Mouse (Mus musculus) hindbrain, postnatal 0 days (tissue): ENCODE measurements around the gene Ncan. TPM values are rescaled to one million over a fixed set of nuclear protein-coding genes. Genes with fewer than 3 reads are reported as not detected.

Experiments used
- ATAC-seq: fragments of 200-750 bp; cut with Nextera tagmentation; 2 replicates; pipeline ENCODE4 v1.8.0; 2017; ENCODE audit warnings: mild to moderate bottlenecking, moderate TSS enrichment, moderate library complexity
- DNase-seq: peaks from one replicate; pipeline ENCODE4 v3.0.0-alpha.2; 2015; ENCODE audit warnings: low spot score
- H3K27ac ChIP-seq: fragments of 300-500 bp; sonication (generic); 2 replicates; pipeline ENCODE4 v1.5.1; 2014; ENCODE audit warnings: mild to moderate bottlenecking
- H3K27me3 ChIP-seq: fragments of 300-500 bp; sonication (generic); 2 replicates; pipeline ENCODE4 v1.6.1; 2014; ENCODE audit warnings: low read length, mixed read lengths; ENCODE audit not compliant: insufficient read depth
- H3K36me3 ChIP-seq: fragments of 300-500 bp; sonication (generic); 2 replicates; pipeline ENCODE4 v1.6.1; 2014; ENCODE audit warnings: low read length, mixed read lengths; ENCODE audit not compliant: insufficient read depth
- H3K4me1 ChIP-seq: fragments of 300-500 bp; sonication (generic); 2 replicates; pipeline ENCODE4 v1.6.1; 2014; ENCODE audit warnings: antibody characterized with exemption, low read length, mixed read lengths; ENCODE audit not compliant: insufficient read depth
- H3K4me2 ChIP-seq: fragments of 300-500 bp; sonication (generic); 2 replicates; pipeline ENCODE4 v1.6.1; 2014; ENCODE audit warnings: low read depth, mild to moderate bottlenecking, low read length, moderate library complexity, mixed read lengths
- H3K4me3 ChIP-seq: fragments of 300-500 bp; sonication (generic); 2 replicates; pipeline ENCODE4 v1.5.1; 2014; ENCODE audit warnings: low read length
- H3K9ac ChIP-seq: fragments of 300-500 bp; sonication (generic); replicated peaks from 2 replicates; pipeline ENCODE4 v1.6.1; 2014; ENCODE audit warnings: mild to moderate bottlenecking, low read length, moderate library complexity, mixed read lengths
- H3K9me3 ChIP-seq: fragments of 300-500 bp; sonication (generic); 2 replicates; pipeline ENCODE4 v1.6.1; 2016; ENCODE audit warnings: low read length, mixed read lengths
- CTCF ChIP-seq: IDR thresholded peaks from 2 replicates; pipeline ENCODE4 v1.5.1; 2016; ENCODE audit warnings: antibody characterized with exemption, control low read depth, low read depth
- WGBS: fragments of 180-500 bp; shearing (Covaris S2); extraction: QIAGEN DNeasy Blood & Tissue Kit; methylation state at CpG from one replicate; pipeline ENCODE4 v1.1.7; 2014; 5-methylcytosine and 5-hydroxymethylcytosine counted together
- polyA plus RNA-seq: library from polyadenylated mRNA; unstranded; fragments of >200 nt; fragmentation: Nextera tagmentation; extraction: Ambion mirVana; gene quantifications from 2 replicates; pipeline ENCODE4 v1.2.1, GENCODE M21; 2015
- total RNA-seq: library from RNA; depleted of rRNA; stranded (reverse); fragments of >200 nt; gene quantifications from 2 replicates; pipeline ENCODE4 v1.2.3, GENCODE M21; 2014

Gene Ncan
- total and polyA plus RNA-seq, 2 experiments from 2014 or later = 183 to 429 TPM

DNA sequence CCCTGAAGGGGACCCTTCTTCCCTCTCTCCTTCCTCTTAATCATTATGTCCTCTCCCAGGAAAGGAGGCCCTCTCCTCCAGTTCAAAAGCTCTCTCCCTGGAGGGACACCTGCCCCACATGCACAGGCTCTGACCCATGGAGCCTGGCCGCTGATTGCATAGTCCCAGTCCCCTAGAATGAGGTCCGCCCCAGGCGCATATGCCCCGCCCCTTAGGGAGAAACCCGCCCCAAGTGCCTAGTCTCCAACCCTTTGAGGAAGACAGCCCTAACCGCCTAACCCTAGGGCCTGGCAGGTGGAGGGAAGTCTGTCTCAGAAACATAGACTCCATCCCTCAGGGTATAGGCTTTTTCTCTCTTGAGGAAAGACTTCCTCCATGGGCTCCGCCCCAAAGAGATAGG, 33.4 kb downstream of the Ncan start:
- peaks cover 29% of the 10 kb centered on the region for H3K27me3 ChIP-seq
- DNase-seq = no peak
- TF ChIP-seq CTCF = no peak
- no peaks in the 10 kb centered on the region for H3K9me3 ChIP-seq
- no peaks in the 10 kb centered on the region for H3K36me3 ChIP-seq
- H3K4me3 ChIP-seq = no peak overlapping the region
- H3K4me1 ChIP-seq = peaks cover 22% of the 10 kb centered on the region
- no peak overlapping the region for H3K4me2 ChIP-seq
- 15% methylated on average over 7 of the region's 7 CpGs for WGBS
- H3K9ac ChIP-seq = no peak overlapping the region
- H3K27ac ChIP-seq = no peak overlapping the region
- no peak for ATAC-seq

DNA sequence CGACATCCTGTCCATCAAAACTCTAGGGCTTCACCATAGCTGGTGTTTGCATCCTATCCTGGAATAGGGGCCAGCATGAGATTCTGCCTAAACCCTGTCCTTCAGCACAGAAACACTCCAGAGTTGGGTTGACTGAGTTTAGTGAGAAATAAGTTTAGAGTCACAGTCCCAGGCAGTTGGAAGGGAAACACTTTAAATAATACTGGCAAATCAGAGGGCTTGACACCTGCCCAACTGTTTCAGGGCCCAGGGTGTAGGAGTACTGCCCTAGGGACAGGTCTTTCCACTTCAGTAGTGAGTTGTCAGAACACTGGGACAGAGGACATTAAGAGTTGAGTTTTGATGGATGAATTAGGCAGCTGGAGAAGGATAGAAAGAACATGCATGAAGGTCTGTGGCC, 34.5 kb downstream of the Ncan start:
- 44% methylated on average over 1 of the region's 1 CpGs for WGBS

GRCm38 (mm10) chr8:70084191-70085065, 36.2 kb downstream of the Ncan start:
- peaks cover 17% of the 10 kb centered on the region for H3K4me1 ChIP-seq
- peak overlapping the region; percentile 93 for H3K4me2 ChIP-seq
- H3K36me3 ChIP-seq = no peaks in the 10 kb centered on the region
- WGBS = 1% methylated on average over 71 of the region's 71 CpGs
- peak; percentile 58 for TF ChIP-seq CTCF
- no peaks in the 10 kb centered on the region for H3K9me3 ChIP-seq
- peak overlapping the region; percentile 47 for H3K4me3 ChIP-seq
- ATAC-seq (peak; percentile 43), DNase-seq (peak; percentile 44)
- H3K27ac ChIP-seq = no peak overlapping the region
- peaks cover 29% of the 10 kb centered on the region for H3K27me3 ChIP-seq
- peak overlapping the region; percentile 47 for H3K9ac ChIP-seq

More for the DNA sequence above, 34.5 kb downstream of the Ncan start:
- ATAC-seq (no peak), DNase-seq (no peak)
- Histone ChIP-seq H3K9me3 (no peaks in the 10 kb centered on the region), H3K9ac (no peak overlapping the region), H3K4me1 (peaks cover 22% of the 10 kb centered on the region), H3K27me3 (peaks cover 29% of the 10 kb centered on the region), H3K4me2 (no peak overlapping the region), H3K36me3 (no peaks in the 10 kb centered on the region), H3K27ac (no peak overlapping the region), H3K4me3 (no peak overlapping the region)
- no peak for TF ChIP-seq CTCF

DNA sequence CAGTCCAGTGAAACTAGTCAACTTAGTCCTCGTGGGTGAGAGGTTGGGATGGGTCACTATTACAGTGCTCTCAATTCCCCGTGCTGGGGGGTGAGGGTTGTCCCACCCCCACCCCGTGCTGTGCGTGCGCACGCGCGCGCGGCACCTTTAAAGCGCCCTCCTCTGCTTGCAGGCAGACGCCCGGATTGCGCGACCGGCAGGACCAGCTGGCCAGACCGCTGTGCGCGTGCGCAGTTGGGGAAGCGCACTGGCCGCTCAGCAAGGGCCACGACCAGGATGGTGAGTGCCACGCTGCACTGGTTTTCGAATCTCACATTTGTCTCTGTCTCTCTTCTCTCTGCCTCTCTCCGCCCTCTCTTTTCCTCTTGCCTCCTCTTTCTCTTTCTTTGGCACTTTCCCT, 37.4 kb downstream of the Ncan start, which contains the start of gene Hapln4:
Hapln4 (plus strand) TSS at position 173 of the 400 bp plus-strand sequence.
- H3K36me3 ChIP-seq = no peaks in the 10 kb centered on the region
- H3K4me1 ChIP-seq = peaks cover 13% of the 10 kb centered on the region
- H3K27me3 ChIP-seq = peaks cover 29% of the 10 kb centered on the region
- H3K4me2 ChIP-seq = peak within 1 kb of the TSS; percentile 93
- DNase-seq = peak; percentile 70
- H3K4me3 ChIP-seq = peak within 1 kb of the TSS; percentile 47
- H3K9ac ChIP-seq = peak within 1 kb of the TSS; percentile 47
- no peak for TF ChIP-seq CTCF
- no peak within 1 kb of the TSS for H3K27ac ChIP-seq
- no peak for ATAC-seq
- 1% methylated on average over 25 of the region's 26 CpGs for WGBS
- no peaks in the 10 kb centered on the region for H3K9me3 ChIP-seq

GRCm38 (mm10) chr8:70081976-70082375, 38.7 kb downstream of the Ncan start:
- no peak overlapping the region for H3K4me3 ChIP-seq
- no peak overlapping the region for H3K27ac ChIP-seq
- no peaks in the 10 kb centered on the region for H3K9me3 ChIP-seq
- peaks cover 24% of the 10 kb centered on the region; the same call in 1 of the 2 replicates for H3K27me3 ChIP-seq
- 81% methylated on average over 2 of the region's 2 CpGs for WGBS
- no peaks in the 10 kb centered on the region for H3K36me3 ChIP-seq
- no peak overlapping the region for H3K9ac ChIP-seq
- TF ChIP-seq CTCF = no peak
- H3K4me2 ChIP-seq = no peak overlapping the region
- ATAC-seq = no peak
- DNase-seq = no peak
- H3K4me1 ChIP-seq = peaks cover 13% of the 10 kb centered on the region

DNA sequence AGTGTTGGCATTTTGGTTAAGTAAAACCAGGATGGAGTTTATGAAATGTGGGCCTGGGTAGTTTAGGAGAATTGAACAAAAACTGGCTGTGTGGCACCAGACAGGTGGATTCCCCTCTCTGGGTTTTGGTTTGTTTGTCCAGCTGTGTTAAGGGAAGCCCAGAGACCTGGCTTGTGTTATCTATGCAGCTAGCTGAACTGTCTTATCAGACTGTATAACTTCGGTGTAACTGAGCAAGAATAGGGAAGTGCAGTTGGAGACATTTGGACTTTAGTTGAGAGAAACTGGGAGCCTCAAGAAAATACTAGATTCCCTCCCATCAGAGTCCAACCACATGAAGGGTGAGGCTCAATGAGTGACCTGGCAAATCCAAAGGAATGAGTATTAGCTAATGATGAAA, 47.0 kb downstream of the Ncan start:
- H3K9me3 ChIP-seq = no peaks in the 10 kb centered on the region
- H3K4me3 ChIP-seq = no peak overlapping the region
- no peak overlapping the region for H3K9ac ChIP-seq
- no peaks in the 10 kb centered on the region for H3K27me3 ChIP-seq
- DNase-seq (no peak), ATAC-seq (no peak)
- no peak overlapping the region for H3K4me2 ChIP-seq
- peaks cover 25% of the 10 kb centered on the region for H3K36me3 ChIP-seq
- no peaks in the 10 kb centered on the region for H3K4me1 ChIP-seq
- 84% methylated on average over 1 of the region's 1 CpGs for WGBS
- H3K27ac ChIP-seq = no peak overlapping the region
- TF ChIP-seq CTCF = no peak

GRCm38 (mm10) chr8:70073120-70073519, 47.6 kb downstream of the Ncan start:
- Histone ChIP-seq H3K36me3 (peaks cover 25% of the 10 kb centered on the region), H3K9ac (no peak overlapping the region), H3K4me3 (no peak overlapping the region), H3K4me2 (peak overlapping the region; percentile 30; the same call in 1 of the 2 replicates), H3K4me1 (no peaks in the 10 kb centered on the region), H3K9me3 (no peaks in the 10 kb centered on the region), H3K27me3 (no peaks in the 10 kb centered on the region), H3K27ac (no peak overlapping the region)
- DNase-seq (no peak), ATAC-seq (no peak)
- TF ChIP-seq CTCF = no peak
- WGBS = 60% methylated on average over 8 of the region's 8 CpGs
